Mouse (Mus musculus) mesoderm, embryonic 11.5 days (tissue): ENCODE data around the gene Ifi44.

Experiments
- DNase-seq: peaks from one replicate; pipeline ENCODE4 v3.0.0-alpha.2; 2012; ENCODE audit warnings: low read depth, low spot score

Gene Ifi44

DNA sequence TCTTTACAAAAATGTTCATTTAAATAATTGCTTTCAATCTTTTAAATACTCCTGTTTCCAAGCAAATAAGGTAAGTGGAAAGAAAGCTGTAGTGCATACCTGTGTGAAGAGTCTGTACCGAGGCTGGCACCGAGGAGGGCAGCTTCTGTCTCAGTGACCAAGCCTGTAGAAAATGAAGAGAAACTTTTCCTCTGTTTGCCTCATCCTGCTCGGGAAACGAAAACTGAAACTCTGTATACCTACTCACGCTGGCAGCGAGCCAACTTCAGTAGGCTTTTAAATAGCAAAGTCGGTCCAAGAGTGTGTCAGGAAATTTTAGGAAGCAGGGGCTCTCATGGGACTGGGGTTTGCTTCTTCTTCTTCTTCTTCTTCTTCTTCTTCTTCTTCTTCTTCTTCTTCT is at the start of gene Ifi44:
TSS of gene Ifi44 (minus strand) at position 224 of the 400 bp plus-strand sequence.
- DNase-seq = no peak

- no peak for DNase-seq
These were observed 38.9 kb upstream of the Ifi44 start for GRCm38 (mm10) chr3:151788622-151789021.

GRCm38 (mm10) chr3:151775089-151775488 is 25.3 kb upstream of the Ifi44 start:
- DNase-seq = peak; percentile 34

DNA sequence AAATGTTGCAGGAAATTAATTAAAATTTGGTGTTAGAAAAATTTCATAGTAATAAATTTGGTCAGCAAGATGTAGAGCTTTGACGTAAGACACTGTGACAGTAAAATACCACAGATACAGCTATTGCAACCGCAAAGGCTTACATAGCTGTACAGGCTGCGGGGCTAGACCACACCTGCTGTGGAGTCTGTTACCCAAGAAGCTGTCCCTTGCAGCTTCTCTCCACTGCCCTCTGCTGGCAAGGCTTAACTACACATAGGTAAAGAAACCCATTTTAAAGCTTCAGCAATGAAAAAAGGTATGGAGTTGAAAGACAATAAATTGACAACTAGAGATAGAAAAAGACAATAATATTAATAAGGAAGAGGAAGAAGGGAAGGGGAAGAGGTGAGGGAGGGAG is 21.3 kb upstream of the Ifi44 start:
- DNase-seq = peak; percentile 48

DNA sequence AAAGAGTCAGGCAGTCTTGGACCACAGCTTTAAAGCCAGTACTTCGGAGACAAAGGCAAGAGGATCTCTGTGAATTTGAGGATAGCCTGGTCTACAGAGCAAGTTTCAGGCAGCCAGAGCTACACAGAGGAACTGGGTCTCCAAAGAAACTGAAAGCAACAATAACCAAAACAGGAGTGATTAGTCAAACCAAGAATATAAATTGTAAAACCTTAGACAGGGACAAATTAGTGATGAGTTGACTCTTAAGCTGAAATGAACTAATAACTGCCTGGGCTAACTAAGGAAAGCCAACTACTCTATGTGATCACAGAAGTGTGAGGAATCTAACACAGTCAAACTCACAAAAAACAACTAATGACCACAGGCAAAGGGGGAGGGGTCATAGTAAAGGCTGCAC is 1.2 kb downstream of the Ifi44 start:
- no peak for DNase-seq

- no peak for DNase-seq
These were observed 3.7 kb downstream of the Ifi44 start for GRCm38 (mm10) chr3:151746058-151746457.

GRCm38 (mm10) chr3:151742223-151742622 is 7.5 kb downstream of the Ifi44 start:
- DNase-seq = no peak

DNA sequence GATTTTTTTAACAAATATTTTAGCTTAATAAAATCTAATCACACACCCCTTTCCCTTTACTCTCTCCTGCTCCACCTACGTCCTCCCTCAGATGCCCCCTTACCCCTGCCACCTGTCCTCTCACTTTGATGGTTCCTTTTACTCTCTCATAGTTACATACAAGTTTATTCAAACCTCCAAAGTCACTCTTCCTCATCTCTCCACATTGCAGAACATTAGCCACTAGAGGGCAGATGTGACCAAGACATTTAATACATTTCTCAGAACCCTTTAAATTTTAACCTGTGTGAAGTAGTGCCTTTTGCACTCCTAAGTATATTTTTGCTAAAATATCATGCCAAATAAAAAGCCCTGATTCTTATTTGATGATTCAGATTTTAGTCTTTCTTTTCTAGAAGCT is 33.5 kb downstream of the Ifi44 start:
- DNase-seq = peak; percentile 59

DNA sequence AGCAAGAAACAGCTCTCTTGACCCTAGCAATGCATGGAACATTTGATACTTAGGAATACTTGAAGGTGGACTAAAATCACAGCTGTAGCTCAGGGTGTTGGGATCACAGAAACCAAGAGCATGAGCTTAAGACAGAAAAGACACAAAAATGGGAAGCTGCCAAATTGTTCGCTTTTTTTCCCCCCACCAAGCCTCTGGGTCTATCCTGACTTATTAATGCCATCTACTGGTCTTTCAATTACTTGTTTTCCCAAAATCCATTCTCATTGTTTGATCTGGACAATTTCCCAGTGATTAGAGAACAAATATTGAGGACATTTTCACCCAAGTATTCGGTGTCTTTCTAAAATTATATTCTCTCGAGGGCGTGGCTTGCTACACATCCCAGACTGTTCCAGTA is 42.4 kb downstream of the Ifi44 start:
- no peak for DNase-seq
